Mouse (Mus musculus) testis, adult 2 months (tissue): ENCODE results near the gene Clspn. TPM values are rescaled to one million over a fixed set of nuclear protein-coding genes. Genes with fewer than 3 reads are reported as not detected.

Source experiments
- H3K27ac ChIP-seq: fragments of 200-500 bp; 2 replicates; pipeline ENCODE4 v1.5.1; 2012; ENCODE audit warnings: low read depth, low read length; ENCODE audit not compliant: control insufficient read depth, insufficient read depth
- H3K27me3 ChIP-seq: fragments of 200-500 bp; 2 replicates; pipeline ENCODE4 v1.6.1; 2012; ENCODE audit warnings: mild to moderate bottlenecking, low read length, moderate library complexity; ENCODE audit not compliant: control insufficient read depth, insufficient read depth
- H3K36me3 ChIP-seq: fragments of 200-500 bp; 2 replicates; pipeline ENCODE4 v1.6.1; 2012; ENCODE audit warnings: mild to moderate bottlenecking, low read length; ENCODE audit not compliant: control insufficient read depth, insufficient read depth
- H3K4me1 ChIP-seq: fragments of 200-500 bp; 2 replicates; pipeline ENCODE4 v1.6.1; 2012; ENCODE audit warnings: low read length; ENCODE audit not compliant: control insufficient read depth, insufficient read depth
- H3K4me3 ChIP-seq: fragments of 200-500 bp; 2 replicates; pipeline ENCODE4 v1.5.1; 2012; ENCODE audit warnings: low read depth, mild to moderate bottlenecking, low read length, moderate library complexity, mixed read lengths; ENCODE audit not compliant: control insufficient read depth
- CTCF ChIP-seq: fragments of 200-500 bp; IDR thresholded peaks from 2 replicates; pipeline ENCODE4 v1.5.1; 2012; ENCODE audit warnings: low read depth, mild to moderate bottlenecking, inconsistent platforms, low read length, moderate library complexity; ENCODE audit not compliant: control insufficient read depth, insufficient read depth, insufficient replicate concordance
- POLR2A ChIP-seq: fragments of 200-500 bp; IDR thresholded peaks from 2 replicates; pipeline ENCODE4 v1.6.1; 2012; ENCODE audit warnings: low read depth, mild to moderate bottlenecking, inconsistent platforms, low read length, moderate library complexity; ENCODE audit not compliant: control insufficient read depth
- polyA plus RNA-seq: library from polyadenylated mRNA; depleted of rRNA; stranded (reverse); fragments of >200 nt; gene quantifications from 2 replicates; pipeline ENCODE4 v1.2.3, GENCODE M21; 2012; rRNA removed

Gene Clspn
- polyA plus RNA-seq, 1 experiment, result 2.2 TPM

- H3K27me3 ChIP-seq, result no peaks in the 10 kb centered on the region
- no peak overlapping the region for H3K27ac ChIP-seq
- H3K36me3 ChIP-seq, result no peaks in the 10 kb centered on the region
- TF ChIP-seq POLR2A, result no peak
- H3K4me1 ChIP-seq, result peaks cover 2% of the 10 kb centered on the region; the same call in 1 of the 2 replicates
- H3K4me3 ChIP-seq, result no peak overlapping the region
Observed at GRCm38 (mm10) chr4:126637446-126637845, 80.7 kb downstream of the Clspn start.

- Histone ChIP-seq H3K27ac (no peak overlapping the region), H3K27me3 (no peaks in the 10 kb centered on the region), H3K36me3 (no peaks in the 10 kb centered on the region), H3K4me1 (peaks cover 2% of the 10 kb centered on the region; the same call in 1 of the 2 replicates), H3K4me3 (no peak overlapping the region)
- TF ChIP-seq CTCF (no peak), POLR2A (no peak)
Observed at GRCm38 (mm10) chr4:126639339-126639738, 82.6 kb downstream of the Clspn start.

- TF ChIP-seq POLR2A, result no peak
- no peak for TF ChIP-seq CTCF
- H3K36me3 ChIP-seq, result no peaks in the 10 kb centered on the region
- H3K4me1 ChIP-seq, result peaks cover 2% of the 10 kb centered on the region; the same call in 1 of the 2 replicates
- H3K27me3 ChIP-seq, result no peaks in the 10 kb centered on the region
- no peak overlapping the region for H3K27ac ChIP-seq
- no peak overlapping the region for H3K4me3 ChIP-seq
Observed at GRCm38 (mm10) chr4:126641901-126642300, 85.2 kb downstream of the Clspn start.

Other genes starting within 250 kb of the Clspn start
- gene Adprhl2, start 235.2 kb upstream of the Clspn start, polyA plus RNA-seq, result 5.8 and 8.1 TPM in 2 replicates
- gene Tekt2, start 231.2 kb upstream of the Clspn start, polyA plus RNA-seq, result 507 and 517 TPM in 2 replicates
- 14.7 and 15.5 TPM in 2 replicates for gene Ago3, start 127.4 kb upstream of the Clspn start, polyA plus RNA-seq
- gene Ago1, start 88.4 kb upstream of the Clspn start, polyA plus RNA-seq, result 3.6 and 3.7 TPM in 2 replicates
- gene Ago4, start 23.5 kb upstream of the Clspn start, polyA plus RNA-seq, result 4.7 and 5.1 TPM in 2 replicates
- gene 5730409E04Rik, start 52.9 kb downstream of the Clspn start, polyA plus RNA-seq, result 2.2 and 2.4 TPM in 2 replicates
- 66.9 and 77.9 TPM in 2 replicates for gene Psmb2, start 120.7 kb downstream of the Clspn start, polyA plus RNA-seq
- 0.05 and 0.06 TPM in 2 replicates for gene Tfap2e, start 179.3 kb downstream of the Clspn start, polyA plus RNA-seq
- gene Ncdn, start 196.5 kb downstream of the Clspn start, polyA plus RNA-seq, result 6.6 and 6.7 TPM in 2 replicates
- 74.1 and 79.1 TPM in 2 replicates for gene AU040320, start 196.6 kb downstream of the Clspn start, polyA plus RNA-seq